Mouse (Mus musculus) kidney, postnatal 10 days (tissue): ENCODE measurements around the gene Bckdha.

Experiments
- DNase-seq: peaks from one replicate; pipeline ENCODE4 v3.0.0; 2021; ENCODE audit warnings: mixed read lengths

Gene Bckdha

GRCm38 (mm10) chr7:25644136-25644535, 14.6 kb downstream of the Bckdha start:
- DNase-seq = no peak

GRCm38 (mm10) chr7:25639754-25640153, 19.0 kb downstream of the Bckdha start:
- DNase-seq = no peak

- no peak for DNase-seq
Observed at GRCm38 (mm10) chr7:25637099-25637498, 21.7 kb downstream of the Bckdha start.

- DNase-seq = no peak
Observed at GRCm38 (mm10) chr7:25636373-25636772, 22.4 kb downstream of the Bckdha start.

GRCm38 (mm10) chr7:25632679-25633078, 26.1 kb downstream of the Bckdha start:
- DNase-seq = no peak

GRCm38 (mm10) chr7:25628323-25628620, 30.5 kb downstream of the Bckdha start:
- DNase-seq = peak; percentile 56

- DNase-seq = peak; percentile 90
Observed at GRCm38 (mm10) chr7:25627431-25628322, 31.1 kb downstream of the Bckdha start.

GRCm38 (mm10) chr7:25626509-25627430, 32.0 kb downstream of the Bckdha start, which contains the start of gene B3gnt8:
TSS of gene B3gnt8 (plus strand) at chr7:25626654.
- DNase-seq = peak; percentile 67

GRCm38 (mm10) chr7:25625594-25626250, 33.1 kb downstream of the Bckdha start:
- DNase-seq = peak; percentile 62

GRCm38 (mm10) chr7:25624851-25625250, 33.9 kb downstream of the Bckdha start:
- no peak for DNase-seq

- no peak for DNase-seq
Observed at GRCm38 (mm10) chr7:25623857-25624370, 34.9 kb downstream of the Bckdha start.

GRCm38 (mm10) chr7:25620751-25621150, 38.0 kb downstream of the Bckdha start:
- DNase-seq = peak; percentile 4

- peak; percentile 2 for DNase-seq
Observed at GRCm38 (mm10) chr7:25620101-25620500, 38.7 kb downstream of the Bckdha start.

GRCm38 (mm10) chr7:25619722-25619991, 39.1 kb downstream of the Bckdha start:
- DNase-seq = no peak

- DNase-seq = peak; percentile 96
Observed at GRCm38 (mm10) chr7:25618865-25619721, 39.7 kb downstream of the Bckdha start, which contains the start of gene Dmac2. TSS of gene Dmac2 (plus strand) at chr7:25619414.

- DNase-seq = peak; percentile 2
Observed at GRCm38 (mm10) chr7:25617376-25618160, 41.2 kb downstream of the Bckdha start.

GRCm38 (mm10) chr7:25615706-25616011, 43.1 kb downstream of the Bckdha start, which contains the start of gene Erich4:
TSS of gene Erich4 (minus strand) at chr7:25615892.
- peak; percentile 81 for DNase-seq

GRCm38 (mm10) chr7:25614831-25615705, 43.7 kb downstream of the Bckdha start:
- DNase-seq = no peak

GRCm38 (mm10) chr7:25614086-25614485, 44.7 kb downstream of the Bckdha start:
- DNase-seq = no peak

- no peak for DNase-seq
Observed at GRCm38 (mm10) chr7:25611501-25611900, 47.3 kb downstream of the Bckdha start.
